In the genomic region with DNA sequence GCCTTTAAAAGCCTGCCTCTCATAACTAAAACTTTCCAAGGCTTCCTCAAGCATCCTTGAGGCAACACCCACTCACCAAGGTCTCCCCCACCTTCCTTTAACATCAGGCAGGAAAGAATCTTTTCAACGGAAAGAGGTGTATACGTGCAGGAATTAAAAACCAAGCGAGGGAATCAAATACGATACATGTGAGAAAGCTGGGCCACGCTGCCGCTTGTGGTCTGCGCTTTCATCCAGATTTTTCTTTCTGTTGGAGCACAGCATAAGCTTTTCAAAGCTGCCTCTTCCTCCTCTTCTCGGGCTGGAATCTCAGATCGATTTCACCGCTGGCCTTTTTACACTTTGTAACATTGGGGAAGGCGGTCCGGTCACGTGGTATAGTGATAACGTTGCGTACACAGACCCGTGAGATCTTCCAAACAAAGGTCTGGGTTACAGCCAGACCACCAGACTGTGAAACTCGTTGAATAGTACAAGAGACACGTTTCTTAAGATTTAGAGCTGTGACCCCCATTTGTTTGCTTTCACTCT, we compare ENCODE assay signal across 8 mouse cellular contexts.
DNase-seq lines count a peak whose midpoint lies in the region; ATAC-seq and TF ChIP-seq lines count a peak whose summit lies in the region.

No protein-coding gene starts in this region.

- H3K27me3 ChIP-seq in embryonic facial prominence, embryonic 14.5 days (replicated peaks; ENCODE audit: control insufficient read depth, insufficient read depth, low read length): no peaks in the 10 kb centered on the region
- no peaks in the 10 kb centered on the region for H3K27me3 ChIP-seq in intestine, embryonic 14.5 days (replicated peaks; ENCODE audit: control insufficient read depth, insufficient read depth, low read length)
- H3K27me3 ChIP-seq in splenic B cell, adult 2 months (ENCODE audit: control insufficient read depth, insufficient read depth, low read length, poor library complexity, severe bottlenecking): no peaks in the 10 kb centered on the region

- no peak for TF ChIP-seq CTCF in left cerebral cortex, adult 2 months (IDR thresholded peaks at IDR 0.05)
- no peak for TF ChIP-seq CTCF in lung, adult 2 months (IDR thresholded peaks at IDR 0.05; ENCODE audit: insufficient read depth, low read length)

- intact Hi-C loops in left cerebral cortex, adult 2 months (cut with DNase I): no loop called here

- H3K36me3 ChIP-seq in embryonic facial prominence, embryonic 14.5 days (ENCODE audit: control insufficient read depth, insufficient read depth, low read length): no peaks in the 10 kb centered on the region
- no peaks in the 10 kb centered on the region for H3K36me3 ChIP-seq in intestine, embryonic 14.5 days (ENCODE audit: control insufficient read depth, insufficient read depth, low read length)
- H3K36me3 ChIP-seq in splenic B cell, adult 2 months (ENCODE audit: control insufficient read depth, insufficient read depth, low read length, poor library complexity, severe bottlenecking): no peaks in the 10 kb centered on the region

- H3K9ac ChIP-seq in embryonic facial prominence, embryonic 14.5 days (ENCODE audit: low read depth, low read length): peak overlapping the region; percentile 54; the same call in 1 of the 2 replicates
- peak overlapping the region; percentile 35 for H3K9ac ChIP-seq in intestine, embryonic 14.5 days (ENCODE audit: low read length)

- no peak for DNase-seq in left cerebral cortex, adult 2 months (ENCODE audit: extremely low spot score in 1 of 2, low spot score in 2 of 2)
- no peak for DNase-seq in left cerebral cortex, adult 11 months (ENCODE audit: low spot score)
- peak; percentile 79 for DNase-seq in embryonic facial prominence, embryonic 14.5 days (ENCODE audit: low spot score)
- peak; percentile 71 for DNase-seq in intestine, embryonic 14.5 days (ENCODE audit: low spot score)
- peak; percentile 44 for DNase-seq in lung, adult 2 months
- peak; percentile 39 for DNase-seq in splenic B cell, adult 2 months (ENCODE audit: low read depth, low spot score)
- DNase-seq in cerebellum, postnatal 36 days: no peak
- no peak for DNase-seq in urinary bladder, postnatal 4 days (ENCODE audit: low spot score in 2 of 2)

- H3K4me1 ChIP-seq in embryonic facial prominence, embryonic 14.5 days (ENCODE audit: control insufficient read depth, insufficient read depth, low read length): 0 out of 2 replicates have a peak, but pooled peaks cover 6% of the 10 kb centered on the region
- H3K4me1 ChIP-seq in intestine, embryonic 14.5 days (replicated peaks; ENCODE audit: control insufficient read depth, insufficient read depth, low read length): peaks cover 6% of the 10 kb centered on the region; the same call in 1 of the 2 replicates
- peaks cover 2% of the 10 kb centered on the region; the same call in 1 of the 2 replicates for H3K4me1 ChIP-seq in lung, adult 2 months (ENCODE audit: control insufficient read depth, insufficient read depth, low read length)

- WGBS in embryonic facial prominence, embryonic 14.5 days: 25% methylated on average over 18 of the region's 18 CpGs
- WGBS in intestine, embryonic 14.5 days: 9% methylated on average over 18 of the region's 18 CpGs
- WGBS in lung, adult 2 months: 11% methylated on average over 18 of the region's 18 CpGs

- TF ChIP-seq POLR2A in lung, adult 2 months (IDR thresholded peaks at IDR 0.05; ENCODE audit: borderline replicate concordance, extremely low read depth, low read depth, low read length): no peak

- H3K4me2 ChIP-seq in embryonic facial prominence, embryonic 14.5 days (ENCODE audit: low read depth, low read length): peak overlapping the region; percentile 57
- peak overlapping the region; percentile 70 for H3K4me2 ChIP-seq in intestine, embryonic 14.5 days (ENCODE audit: low read length)

- H3K4me3 ChIP-seq in left cerebral cortex, adult 2 months: peak overlapping the region; percentile 31
- peak overlapping the region; percentile 30 for H3K4me3 ChIP-seq in embryonic facial prominence, embryonic 14.5 days (ENCODE audit: low read depth, low read length)
- H3K4me3 ChIP-seq in intestine, embryonic 14.5 days (ENCODE audit: low read depth, low read length): peak overlapping the region; percentile 36
- H3K4me3 ChIP-seq in lung, adult 2 months (replicated peaks; ENCODE audit: extremely low read depth, low read depth, low read length): peak overlapping the region; percentile 44

- H3K9me3 ChIP-seq in embryonic facial prominence, embryonic 14.5 days (ENCODE audit: control insufficient read depth, low read length): no peaks in the 10 kb centered on the region
- no peaks in the 10 kb centered on the region for H3K9me3 ChIP-seq in intestine, embryonic 14.5 days (ENCODE audit: control insufficient read depth, low read length)

- ATAC-seq in embryonic facial prominence, embryonic 14.5 days (ENCODE audit: low read depth): peak; percentile 87
- ATAC-seq in intestine, embryonic 14.5 days (replicated peaks; ENCODE audit: low FRiP score, low TSS enrichment, low read depth): peak; percentile 72; the same call in 1 of the 2 replicates

- H3K27ac ChIP-seq in left cerebral cortex, adult 2 months: no peak overlapping the region
- peak overlapping the region; percentile 65 for H3K27ac ChIP-seq in embryonic facial prominence, embryonic 14.5 days (replicated peaks; ENCODE audit: low read depth, low read length)
- H3K27ac ChIP-seq in intestine, embryonic 14.5 days (ENCODE audit: low read depth): peak overlapping the region; percentile 73

Comparison
In these comparisons a context has a peak if more than half of its experiments do, and no peak if none do; other contexts are left out.
1. DNase-seq: peak in embryonic facial prominence, embryonic 14.5 days (single experiment), intestine, embryonic 14.5 days (single experiment), lung, adult 2 months (single experiment) and splenic B cell, adult 2 months (single experiment); none in left cerebral cortex, adult 2 months (0 of 2), left cerebral cortex, adult 11 months (single experiment), cerebellum, postnatal 36 days (0 of 2) and urinary bladder, postnatal 4 days (0 of 2).
2. Peak in every context shown above with its lines, with median percentiles within 50 percentile points of each other: H3K4me3 ChIP-seq.